Mouse (Mus musculus) embryo, embryonic 10 days (tissue): ENCODE results near the gene Tinf2.
A peak's percentile ranks its signal among the peaks of the same experiment; 100 is the strongest.

ENCODE experiments used
- DNase-seq: peaks from one replicate; pipeline ENCODE4 v3.0.0-alpha.2; 2015; ENCODE audit warnings: low spot score

Tinf2 gene

DNA sequence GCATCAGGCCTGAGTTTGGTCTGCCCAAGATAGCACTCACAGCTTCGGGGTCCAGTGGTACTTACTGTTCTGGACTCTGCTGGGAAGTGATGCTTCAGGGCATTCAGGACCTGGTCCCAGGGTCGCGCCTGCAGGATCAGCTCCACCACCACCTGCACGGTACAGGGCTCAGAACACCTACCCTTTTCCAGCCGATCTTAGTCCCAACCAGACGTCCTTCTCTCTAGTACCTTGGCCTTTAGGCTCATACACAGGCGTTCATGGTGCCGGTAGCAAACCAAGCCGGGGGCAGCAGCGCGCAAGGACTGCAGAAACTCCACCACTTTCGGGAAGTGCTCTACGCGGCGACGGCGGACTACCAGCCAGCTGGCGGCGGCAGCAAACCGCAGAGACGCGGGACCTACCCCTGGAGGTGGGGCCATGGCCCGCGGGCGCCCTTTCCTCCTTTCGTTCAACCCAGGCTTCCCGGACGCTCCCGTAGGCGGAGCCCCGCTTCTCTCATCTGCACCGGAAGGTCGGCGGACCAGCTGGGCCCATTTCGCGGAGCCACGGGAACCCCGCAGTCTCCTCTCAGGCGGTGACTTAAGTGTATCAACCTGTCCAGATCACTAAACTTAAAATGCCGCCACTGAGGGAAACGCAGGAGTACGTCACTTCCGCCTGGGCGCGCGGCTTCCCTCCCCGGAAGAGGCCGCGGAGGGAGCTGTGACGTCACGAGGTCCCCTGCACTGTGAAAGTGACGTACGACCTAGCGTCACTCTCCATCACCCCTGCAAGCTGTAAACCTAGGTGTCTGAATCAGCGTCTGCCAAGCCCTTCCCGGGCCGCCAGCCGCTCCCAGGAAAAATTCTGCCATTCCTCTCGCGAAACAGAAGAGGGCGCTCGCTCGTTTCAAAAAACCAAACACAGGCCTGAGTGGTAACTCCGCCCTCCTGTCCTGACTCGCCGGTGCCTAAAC, at the start of gene Tinf2:
Gene Tinf2 (minus strand): TSS at position 661 of the 958 bp plus-strand sequence.
- DNase-seq = peak; percentile 99

DNA sequence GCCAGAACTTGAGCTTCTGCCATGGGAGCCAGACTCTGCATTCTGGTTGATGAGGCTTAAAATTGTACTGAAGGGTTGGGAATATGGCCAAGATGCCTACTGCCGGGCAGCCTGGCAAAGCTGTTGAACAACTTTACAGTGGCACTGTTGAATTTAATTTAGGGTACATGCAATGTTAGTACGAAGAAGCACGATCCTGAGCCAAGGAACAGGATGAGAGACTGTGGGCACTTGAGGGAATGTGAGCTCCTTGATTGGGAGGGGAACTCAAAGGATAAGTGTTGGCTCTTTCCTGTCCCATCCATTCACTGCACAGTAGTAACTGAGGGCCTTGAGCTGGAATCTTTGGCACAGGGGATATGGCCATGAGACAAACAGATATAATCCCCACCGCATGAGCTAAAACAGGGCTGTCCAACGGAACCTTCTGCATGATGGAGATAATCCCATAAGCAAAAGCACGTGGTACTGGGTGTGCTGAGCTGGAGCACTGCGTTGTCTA, 49.0 kb upstream of the Tinf2 start:
- no peak for DNase-seq

DNA sequence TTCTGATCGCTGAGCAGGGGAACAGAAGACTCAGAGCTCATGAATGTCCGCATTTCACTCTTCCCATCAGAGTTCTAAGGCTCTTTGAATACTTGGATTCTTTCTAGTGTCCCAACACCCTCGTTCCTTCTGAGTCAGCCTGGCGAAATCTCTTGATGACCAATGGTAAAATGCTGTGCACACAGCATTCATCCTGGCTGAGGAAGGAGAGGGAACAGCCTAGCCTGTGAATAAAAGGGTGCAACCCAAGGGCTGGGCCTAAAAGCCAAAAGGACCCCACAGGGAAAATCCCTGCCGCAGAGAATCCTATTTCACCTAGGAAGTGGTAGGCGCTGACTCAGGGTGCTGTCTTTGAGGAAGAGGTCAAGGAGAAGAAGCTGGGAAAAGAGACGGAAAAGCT, 48.5 kb upstream of the Tinf2 start:
- no peak for DNase-seq

DNA sequence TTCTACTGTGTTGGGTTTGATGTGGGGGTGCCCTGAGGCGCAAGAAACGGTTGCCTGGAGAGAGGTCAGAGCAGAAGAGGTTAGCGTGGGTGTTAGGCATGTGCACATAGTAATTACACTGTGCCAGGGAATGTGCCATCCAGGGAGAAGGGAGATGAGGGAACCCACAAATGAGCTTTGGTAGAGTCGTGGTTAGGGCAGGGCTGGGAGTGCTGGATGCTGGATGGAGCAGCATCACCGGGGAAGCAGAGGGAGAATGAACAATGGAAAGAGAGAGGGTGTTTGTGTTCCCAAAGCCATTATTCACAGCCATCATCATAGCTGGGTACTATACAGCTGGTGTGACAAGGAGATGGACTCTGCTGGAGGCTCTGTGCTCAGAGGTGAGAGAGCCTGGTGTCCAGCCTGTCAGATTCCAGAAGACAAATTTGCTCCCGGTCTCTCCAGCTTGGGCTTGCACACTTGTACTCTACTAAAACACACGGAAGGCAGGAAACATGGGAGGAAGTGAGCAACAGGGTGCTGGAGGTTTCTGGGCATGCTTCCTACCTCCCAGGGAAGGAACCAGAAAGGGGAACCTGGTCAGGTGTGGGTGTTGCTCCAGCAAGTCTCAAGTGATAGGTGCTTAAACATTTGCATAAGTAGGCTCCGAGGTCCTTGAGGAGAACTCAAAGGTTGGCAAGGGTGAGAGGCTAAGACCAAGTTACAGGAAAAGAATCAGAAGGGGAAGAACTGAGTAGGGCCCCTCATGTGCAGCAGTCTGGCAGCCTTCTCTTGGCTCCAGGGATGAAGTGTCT, 46.5 kb upstream of the Tinf2 start:
- DNase-seq = no peak

DNA sequence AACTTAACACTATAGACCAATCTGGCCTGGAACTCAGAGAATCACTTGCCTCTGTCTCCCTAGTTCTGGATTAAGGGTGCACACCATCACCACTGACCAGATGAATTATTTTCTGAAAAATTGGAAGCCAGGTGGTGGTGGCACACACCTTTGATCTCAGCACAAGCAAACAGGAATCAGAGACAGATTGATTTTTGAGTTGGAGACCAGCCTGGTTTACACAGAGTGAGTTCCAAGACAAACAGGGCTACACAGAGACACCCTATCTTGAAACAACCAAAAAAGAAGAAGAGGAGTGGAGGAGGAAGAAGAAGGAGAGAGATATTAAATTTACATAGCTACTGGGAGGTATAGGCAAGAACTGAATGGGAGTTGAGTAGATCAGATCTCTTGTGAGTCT, 44.6 kb upstream of the Tinf2 start:
- no peak for DNase-seq

DNA sequence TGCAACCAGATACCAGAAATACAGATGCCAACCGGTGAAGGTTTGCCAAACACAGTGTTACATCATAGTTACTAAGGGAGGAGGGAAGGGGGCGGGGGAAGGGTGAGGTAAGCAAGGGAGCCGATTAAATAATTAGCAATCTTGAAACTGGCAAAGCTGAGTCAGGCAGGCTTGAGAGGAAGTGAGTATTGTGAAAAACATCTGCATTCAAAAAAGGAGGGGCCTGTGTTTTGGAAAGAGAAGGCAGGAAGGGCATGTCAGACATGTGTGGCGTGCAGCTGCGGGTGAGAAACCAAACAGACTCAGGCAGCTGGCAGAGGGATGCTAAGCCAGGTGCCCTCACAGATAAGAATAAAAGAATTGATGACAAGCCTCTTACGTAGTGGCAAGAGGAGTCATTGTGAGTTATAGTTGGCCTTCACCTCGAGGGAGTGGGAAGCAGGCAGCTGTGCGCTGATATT, 42.8 kb upstream of the Tinf2 start:
- DNase-seq = no peak

DNA sequence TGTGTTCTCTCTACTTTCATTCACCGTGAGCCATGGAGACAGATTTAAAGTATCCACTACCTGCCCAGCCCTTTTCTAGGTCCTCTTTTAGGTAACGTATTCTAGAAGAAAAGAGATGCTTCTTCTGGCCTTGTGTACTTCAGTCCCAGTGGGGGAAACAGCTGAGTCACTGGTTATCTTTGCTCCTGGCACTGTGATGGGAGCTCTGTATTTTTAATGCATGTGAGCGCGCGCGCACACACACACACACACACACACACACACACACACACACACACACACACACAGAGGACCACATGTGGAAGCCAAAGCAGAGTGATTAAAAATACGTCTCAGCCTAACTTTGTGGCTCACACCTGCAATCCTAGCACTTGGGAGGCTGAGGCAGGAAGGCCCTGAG, 41.8 kb upstream of the Tinf2 start:
- no peak for DNase-seq

DNA sequence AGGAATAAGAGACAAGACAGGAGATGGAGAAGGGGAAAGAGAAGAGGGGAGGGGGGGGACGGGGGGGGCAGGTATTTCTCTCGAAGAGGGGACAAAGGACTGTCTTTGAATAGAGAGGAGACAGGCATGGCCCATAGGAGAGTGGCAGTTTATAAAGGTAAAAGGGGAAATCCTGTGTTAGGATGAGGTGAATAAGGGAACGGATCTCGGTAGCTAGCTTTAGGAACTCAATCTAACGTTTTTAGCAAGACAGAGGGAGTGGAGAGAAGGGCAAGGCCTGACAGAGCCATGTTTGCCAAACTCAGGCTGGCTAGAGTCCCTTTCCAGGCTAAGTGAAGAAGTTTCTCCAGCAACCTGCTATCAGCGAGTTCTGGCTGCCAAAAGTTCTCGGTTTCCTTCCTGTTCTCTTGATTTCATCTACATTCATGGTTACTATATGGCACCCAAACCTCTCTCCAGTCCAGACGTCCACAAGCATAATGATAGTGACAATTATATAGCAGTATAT, 40.9 kb upstream of the Tinf2 start:
- no peak for DNase-seq

DNA sequence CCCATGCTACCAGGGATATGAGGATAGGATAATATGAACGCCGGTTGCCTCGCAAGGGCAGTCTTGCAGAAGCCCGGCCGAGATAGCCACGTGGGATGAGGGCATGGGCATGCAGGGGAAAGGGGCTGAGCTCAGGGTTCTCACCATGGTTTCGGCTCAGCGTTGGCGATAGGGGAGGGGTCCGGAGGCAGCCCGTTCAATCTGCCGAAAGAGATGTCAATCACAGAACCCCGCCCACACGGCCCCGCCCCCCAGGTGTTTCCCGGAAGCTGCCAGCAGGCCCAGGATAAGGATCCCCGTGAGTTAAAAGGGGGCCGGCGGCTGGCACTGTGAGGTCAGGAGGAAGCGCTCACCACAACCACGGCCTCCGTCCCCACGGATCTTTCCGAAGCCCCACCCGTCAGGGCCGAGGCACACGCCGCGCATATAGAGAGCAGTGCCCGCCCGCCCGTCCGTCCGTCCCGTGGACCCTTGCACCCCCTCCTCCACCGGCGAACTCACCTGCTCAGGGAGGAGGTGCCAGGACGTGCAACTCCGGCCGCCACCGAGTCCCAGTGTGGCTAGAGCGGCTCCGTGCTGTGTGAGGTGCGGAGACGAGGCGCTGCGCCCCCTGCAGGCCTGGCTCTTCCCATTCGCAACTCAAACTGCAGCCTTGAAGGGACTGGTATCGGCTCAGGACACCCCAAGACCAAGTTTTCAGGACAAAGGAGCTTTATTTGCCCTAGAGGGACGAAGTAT, 40.2 kb upstream of the Tinf2 start, which contains the start of gene Rabggta:
Gene Rabggta (minus strand): TSS at position 564 of the 738 bp plus-strand sequence.
- peak; percentile 98 for DNase-seq

DNA sequence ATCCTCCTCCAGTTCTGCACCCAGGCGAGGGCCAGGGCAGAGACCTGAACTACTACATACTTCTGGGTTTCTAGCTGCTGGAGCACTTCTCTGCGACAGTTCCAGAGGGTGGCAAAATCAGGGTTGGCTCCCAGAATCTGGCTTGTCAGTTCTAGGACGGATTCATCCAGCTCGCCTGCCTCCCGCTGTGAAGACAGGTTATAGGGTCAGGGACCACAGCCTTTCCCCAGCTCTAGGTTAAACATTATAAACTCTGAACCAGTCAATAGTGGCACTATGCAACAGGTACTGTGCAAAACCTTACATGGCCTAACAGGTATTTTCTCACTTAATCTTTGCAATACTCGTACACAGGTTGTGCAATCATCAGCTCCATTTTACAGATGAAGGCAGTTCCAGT, 39.5 kb upstream of the Tinf2 start:
- no peak for DNase-seq

DNA sequence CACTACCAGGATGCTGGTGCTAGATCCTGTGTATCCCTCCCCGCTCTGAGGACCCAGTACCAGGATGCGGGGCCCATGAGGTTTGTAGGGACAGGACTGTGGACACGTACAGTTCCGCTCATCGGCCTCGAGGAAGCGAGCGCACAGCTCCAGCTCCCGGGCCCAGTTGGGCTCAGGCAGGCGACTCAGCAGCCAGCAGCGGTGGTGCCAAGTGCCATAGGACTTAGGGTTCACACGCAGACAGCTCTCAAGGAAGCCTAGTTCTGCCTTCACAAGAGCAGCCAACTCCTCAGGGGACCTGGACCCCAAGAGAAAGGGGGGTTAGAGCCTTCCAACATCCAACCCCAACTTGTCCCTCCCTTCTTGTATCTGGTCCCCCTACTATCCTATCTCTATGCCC, 39.0 kb upstream of the Tinf2 start:
- DNase-seq = no peak

DNA sequence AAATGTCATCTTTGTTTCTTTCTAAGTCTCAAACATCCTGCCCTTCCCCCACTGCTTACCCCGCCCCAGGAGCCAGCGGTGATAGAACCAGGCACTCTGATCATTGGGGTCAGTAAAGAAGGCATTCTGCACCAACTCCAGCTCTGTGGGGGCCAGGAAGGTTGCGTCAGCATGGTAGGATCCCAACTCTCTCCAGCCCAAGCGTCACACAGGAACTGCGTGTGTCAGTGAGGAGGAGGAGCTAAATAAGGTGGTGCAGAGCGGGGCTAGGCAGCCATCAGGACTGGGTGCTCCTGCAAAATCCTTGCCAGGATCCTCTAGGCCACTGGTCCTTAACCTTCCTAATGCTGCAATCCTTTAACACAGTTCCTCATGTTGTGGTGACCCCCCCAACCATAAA, 38.1 kb upstream of the Tinf2 start:
- DNase-seq = no peak

DNA sequence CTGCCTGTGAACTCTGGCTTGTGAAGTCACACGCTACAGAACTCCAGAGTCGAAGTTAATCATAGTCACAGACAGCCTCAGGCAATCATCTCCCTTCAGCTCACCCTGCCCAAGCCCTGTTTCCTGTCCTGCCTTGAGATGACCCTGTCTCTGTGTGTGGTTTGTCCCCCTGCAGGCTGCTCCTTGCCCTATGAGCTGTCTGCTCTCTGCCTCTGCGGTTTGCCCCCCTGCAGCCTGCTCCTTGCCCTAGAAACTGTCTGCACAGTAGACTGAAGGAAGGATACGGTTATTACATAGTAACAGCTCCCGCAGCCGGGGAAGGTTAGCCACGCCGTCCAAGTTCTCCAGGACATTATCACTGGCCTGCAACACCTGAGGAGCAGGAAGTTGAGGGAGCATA, 35.3 kb upstream of the Tinf2 start:
- DNase-seq = no peak

DNA sequence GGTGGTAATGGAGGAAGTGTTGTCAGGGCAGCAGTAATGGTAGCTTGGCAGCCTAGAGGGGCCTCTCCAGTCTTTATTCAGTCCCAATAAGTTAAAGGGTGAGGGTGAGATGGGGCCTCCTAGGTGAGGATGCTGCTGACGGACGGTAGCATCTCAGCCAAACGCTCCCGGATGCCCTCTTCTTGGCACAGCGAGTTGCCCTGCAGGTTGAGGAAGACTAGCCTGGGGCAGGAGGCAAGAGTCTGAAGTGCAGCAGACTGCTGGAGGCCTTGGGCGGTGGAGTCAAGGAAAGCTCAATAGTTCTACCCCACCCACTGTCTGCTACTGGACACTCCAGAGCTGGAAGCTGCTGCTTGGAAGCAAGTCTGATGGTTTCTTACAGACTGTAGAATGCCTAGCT, 34.7 kb upstream of the Tinf2 start:
- no peak for DNase-seq

DNA sequence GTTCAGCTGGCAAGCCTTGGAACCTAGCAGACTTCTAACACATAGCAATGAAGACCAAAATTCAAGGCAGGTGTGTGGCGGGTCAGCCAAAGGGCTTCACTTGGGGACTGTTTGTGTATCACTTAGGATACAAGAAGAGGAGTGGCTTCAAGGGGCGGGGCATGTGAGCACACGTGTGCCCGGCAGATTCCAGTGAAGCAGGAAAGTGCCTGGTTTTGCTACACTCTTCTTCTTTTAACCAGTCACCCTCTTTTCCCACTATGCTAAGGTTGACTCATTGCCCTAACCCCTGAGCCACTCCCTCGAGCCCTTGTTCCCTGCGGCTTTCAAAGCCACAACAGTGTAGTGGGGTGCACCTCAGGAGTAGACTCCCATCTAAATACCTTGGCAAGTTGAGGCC, 33.3 kb upstream of the Tinf2 start:
- no peak for DNase-seq

DNA sequence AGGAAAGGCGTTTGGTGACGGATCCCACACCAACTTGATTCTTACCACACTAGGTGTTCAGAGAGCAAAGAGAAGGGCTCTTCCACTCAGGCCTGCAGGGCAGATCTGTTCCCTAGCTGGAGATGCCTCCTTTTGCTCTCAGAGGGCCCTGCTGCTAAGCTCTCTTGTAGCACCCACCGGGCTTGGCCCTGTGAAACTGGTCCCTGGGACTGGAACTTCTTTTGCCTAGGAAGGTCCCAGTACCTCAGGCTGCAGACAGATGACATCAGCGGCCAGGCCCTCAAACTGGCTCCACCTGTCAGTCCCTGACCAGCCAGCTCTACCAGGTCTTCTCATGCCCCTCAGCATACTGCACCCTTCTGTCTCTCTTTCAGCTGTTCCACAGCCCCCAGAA, 32.1 kb upstream of the Tinf2 start, which contains the start of gene Tgm1:
Gene Tgm1 (minus strand): TSS at position 198 of the 394 bp plus-strand sequence.
- DNase-seq = no peak

DNA sequence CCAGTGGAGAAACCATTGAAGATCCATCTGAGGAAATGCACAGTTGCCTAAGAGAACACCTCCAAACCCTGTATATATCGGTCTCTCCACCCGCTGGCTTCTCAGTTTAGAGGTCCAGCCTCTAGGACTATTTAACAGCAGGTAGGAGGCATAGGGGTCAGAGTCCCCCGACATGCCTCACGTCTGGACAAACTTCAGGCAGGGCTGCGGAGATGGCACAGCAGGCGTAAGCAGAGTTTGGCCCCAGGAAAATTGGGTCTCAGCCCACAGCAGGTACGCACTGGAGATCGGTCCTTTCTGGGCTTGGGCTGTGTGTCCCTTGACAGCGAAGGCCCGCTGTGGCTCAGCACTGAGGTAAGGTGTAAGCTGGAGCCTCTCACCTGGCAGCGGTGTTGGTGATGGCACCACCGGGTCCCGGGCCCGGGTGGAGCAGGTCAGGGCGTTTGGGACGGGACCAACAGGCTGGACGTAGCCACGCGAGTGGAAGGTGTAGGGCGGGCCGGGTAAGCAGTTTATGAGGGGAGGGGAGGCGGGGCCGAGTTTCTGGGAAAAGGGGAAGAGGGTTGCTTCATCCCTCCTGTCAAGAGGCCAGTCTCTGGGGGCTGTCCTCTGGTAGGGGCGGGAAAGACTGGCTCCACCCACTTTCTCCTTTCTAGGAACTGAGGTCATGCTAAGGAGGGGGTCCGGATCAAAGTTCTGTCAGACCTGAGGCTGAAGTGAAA, 31.5 kb upstream of the Tinf2 start:
- peak; percentile 36 for DNase-seq

DNA sequence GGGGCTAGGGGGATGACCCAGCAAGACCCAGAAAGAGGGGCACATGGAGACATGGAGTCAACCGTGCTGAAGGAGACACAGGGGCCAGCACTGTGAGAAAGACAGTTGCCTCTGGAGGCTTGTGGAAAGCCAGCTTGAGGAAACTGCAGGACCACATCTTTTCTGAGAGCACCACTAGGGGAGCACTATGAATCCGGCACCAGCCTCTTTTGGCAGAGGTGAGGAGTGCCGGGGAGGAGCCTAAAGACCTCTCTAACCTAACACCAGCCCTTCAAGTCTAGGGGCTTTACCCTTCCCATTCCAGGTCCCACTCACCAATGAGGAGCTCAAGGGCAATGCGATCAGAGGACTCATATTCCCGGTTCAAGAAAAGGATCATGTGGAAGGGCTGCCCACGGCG, 30.2 kb upstream of the Tinf2 start:
- DNase-seq = no peak

DNA sequence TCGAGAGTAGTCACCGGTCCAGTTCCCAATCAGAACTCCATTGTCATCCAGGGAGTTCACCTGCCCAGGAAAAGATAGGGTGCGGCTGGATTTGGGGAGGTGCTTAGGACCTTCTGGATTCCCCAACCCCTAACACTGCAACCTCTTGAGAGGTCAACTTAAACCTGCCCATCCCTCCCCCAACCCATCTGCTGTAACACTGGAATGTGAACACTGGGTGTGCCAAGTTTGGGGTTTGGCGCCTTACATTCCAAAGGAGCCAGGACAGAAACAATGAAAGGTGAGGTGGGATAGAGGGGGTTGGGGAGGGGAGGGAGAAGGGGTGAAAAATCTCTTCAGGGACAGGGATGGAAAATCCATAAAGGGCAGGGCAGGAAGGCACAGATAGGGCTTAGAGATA, 27.9 kb upstream of the Tinf2 start:
- DNase-seq = no peak

DNA sequence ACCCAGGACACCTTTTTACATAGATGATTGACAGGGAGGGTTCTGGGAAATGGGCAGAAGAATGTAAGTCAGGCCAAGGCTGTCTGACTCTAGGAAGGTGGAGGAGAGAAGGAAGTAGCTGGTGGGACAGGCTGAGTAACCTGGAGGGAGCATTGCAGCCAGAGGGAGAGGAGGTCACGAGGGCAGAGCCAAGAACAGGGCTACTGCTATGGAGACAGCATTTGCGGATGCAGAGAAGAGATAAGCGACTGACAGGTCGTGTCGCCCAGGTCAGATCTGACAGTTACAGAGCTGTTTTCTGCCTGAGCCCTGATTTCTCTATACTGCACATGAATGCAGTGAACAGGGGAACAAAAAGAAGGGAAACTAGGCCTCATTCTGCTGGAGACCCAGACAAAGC, 25.8 kb upstream of the Tinf2 start:
- no peak for DNase-seq

DNA sequence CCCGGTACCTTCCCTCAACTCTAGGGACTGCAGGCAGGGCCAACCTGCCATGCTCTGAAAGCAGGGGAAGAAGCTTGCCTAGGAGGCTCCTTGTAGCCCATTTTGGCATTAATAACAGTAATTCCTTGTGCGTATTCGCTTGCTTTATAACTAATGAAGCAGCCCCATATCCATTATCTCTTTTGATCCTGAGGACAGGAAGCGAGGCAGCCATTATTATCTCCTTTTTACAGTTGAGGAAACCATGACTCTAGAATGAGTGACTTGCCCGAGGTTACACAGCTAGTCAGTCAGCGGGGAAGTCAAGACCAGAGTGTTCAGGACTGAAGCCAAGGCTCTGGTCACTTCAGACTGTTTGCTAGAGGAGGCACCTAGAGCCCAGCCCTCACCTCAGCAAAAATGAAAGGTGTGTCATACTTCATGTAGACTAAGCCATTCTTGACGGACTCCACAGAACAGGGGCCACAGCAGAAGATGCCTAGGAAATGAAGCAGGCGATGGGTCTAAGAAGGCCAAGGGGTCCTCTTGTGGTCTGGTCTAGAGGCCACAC, 24.5 kb upstream of the Tinf2 start:
- DNase-seq = no peak
